Mouse (Mus musculus): ENCODE measurements at regions not wholly inside any gene's neighbourhood (a gene's known extent, or its start where the extent isn't known, plus 50 kb on each side); places are given as distances from the start of the nearest gene placed in this dataset.

GRCm38 (mm10) chr9:61638908-61639307 lies 266.7 kb downstream of the Tle3 start:
- TF ChIP-seq CTCF (conservative IDR thresholded peaks at IDR 0.05; ENCODE audit: insufficient read depth, insufficient read length, low read depth, low read length) (no peak), POLR2A (IDR thresholded peaks at IDR 0.05; ENCODE audit: low read depth, low read length) (no peak)
